Mouse (Mus musculus) v-Abl transformed pro-B cells (cell line): ENCODE measurements around the gene Gm3618.
"Not testable (repeated sequence)": the region's sequence is repeated elsewhere in the genome, so short reads cannot be mapped to it uniquely, and the experiment has no call there.

Experiments
- in situ Hi-C, 2 experiments: fragments of 400-800 bp; cut with MboI; formaldehyde crosslinking; loops; one replicate each; pipeline ENCODE4 v1.15.1; 2025; ENCODE audit not compliant: unreplicated experiment in 2 of 2

Gene Gm3618

DNA sequence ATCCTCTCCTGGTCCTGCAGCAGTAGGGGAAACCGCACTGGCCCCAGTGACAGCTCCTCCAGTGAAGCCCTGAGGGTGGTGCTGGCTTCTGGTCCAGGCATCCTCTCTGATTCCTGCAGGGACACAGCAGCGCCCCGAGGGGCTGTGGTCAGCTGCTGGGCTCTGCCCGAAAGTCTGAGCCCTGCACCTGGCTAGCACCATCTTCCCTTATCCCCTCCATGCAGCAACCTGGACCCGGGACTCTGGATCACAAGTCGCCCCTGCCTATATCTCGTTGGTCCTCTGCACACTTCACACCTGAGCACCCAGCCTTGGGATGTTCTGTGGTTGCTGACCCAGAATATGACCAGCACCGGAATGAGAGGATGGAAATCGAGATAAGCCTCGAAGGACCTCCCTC is at the start of gene Gm3618:
Gene Gm3618 (minus strand): TSS at position 101 of the 400 bp plus-strand sequence.
- in situ Hi-C loops, result not testable (repeated sequence)

DNA sequence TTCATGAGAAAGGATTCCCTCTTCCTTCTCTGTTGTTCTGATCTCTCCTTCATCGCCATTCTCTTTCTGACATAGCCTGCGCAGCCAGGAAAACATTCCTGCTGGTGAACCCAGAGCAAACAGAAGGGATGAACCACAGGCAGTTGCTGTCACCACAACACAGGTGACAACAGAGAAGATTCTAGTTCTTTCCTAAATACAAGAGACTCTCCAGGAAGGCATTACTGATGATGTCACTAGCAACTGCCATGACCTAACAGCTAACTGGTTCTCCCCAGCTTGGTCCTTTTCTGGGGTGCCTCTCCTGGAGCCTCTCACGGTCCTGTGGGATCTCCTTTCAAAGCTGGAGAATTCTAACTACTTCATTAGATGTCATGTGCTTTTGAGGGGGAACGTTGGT is 46.7 kb upstream of the Gm3618 start, which contains the start of gene Gm16440:
Gene Gm16440 (minus strand): TSS at position 101 of the 400 bp plus-strand sequence.
- in situ Hi-C loops, result not testable (repeated sequence)

DNA sequence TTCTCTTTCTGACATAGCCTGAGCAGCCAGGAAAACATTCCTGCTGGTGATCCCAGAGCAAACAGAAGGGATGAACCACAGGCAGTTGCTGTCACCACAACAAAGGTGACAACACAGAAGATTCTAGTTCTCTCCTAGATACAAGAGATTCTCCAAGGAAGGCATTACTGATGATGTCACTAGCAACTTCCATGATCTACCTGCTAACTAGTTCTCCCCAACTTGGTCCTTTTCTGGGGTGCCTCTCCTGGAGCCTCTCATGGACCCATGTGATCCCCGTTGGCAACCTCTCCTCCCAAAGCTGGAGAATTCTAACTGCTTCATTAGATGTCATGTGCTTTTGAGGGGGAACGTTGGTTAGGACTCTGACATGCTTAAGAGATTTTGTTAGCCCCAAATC is 38.7 kb downstream of the Gm3618 start, which contains the start of gene Gm21103:
Gene Gm21103 (minus strand): TSS at position 101 of the 400 bp plus-strand sequence.
- in situ Hi-C loops, result not testable (repeated sequence)

DNA sequence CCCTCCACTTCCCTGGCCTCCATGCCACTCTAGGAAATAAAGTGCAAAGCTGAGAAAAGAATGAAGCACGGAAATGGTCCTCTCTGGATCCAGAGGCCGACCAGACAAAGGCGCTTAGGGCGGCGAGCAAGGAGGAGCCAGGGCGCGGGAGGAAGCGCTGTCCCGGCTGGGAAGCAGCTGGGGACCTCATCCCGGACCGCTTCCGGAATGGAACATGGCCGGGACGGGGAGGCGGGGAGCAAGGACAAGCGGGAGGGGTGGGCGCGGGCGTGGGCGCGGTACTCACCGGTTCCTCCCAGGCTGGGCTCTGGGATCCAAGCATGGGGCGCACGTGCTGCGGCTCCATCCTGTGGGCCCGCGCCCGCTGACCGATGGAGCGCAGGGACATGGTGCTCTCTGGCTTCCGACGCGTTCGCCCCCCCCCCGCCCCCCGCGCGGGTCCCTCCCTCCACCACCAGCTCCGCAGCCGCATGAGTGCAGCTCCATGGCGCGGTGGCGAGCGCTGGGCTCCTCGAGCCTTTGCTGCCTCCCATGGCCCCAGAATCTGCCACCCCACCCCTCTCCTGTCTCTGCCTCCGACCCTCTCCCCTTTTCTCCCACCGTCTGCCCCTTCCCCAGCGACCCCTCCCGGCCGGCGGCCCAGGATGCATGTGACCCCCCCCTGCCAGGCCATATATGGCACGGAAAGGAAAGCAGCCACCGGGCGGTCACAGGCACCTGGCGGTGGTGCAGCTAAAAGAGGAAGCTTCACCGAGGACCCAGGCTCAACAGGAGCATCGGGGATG is 56.4 kb downstream of the Gm3618 start, which contains the start of gene Gm3411:
Gene Gm3411 (minus strand): TSS at position 320 of the 785 bp plus-strand sequence.
- in situ Hi-C loops, result not testable (repeated sequence)
